Mouse (Mus musculus): ENCODE results near the gene Ddx5.

DNA sequence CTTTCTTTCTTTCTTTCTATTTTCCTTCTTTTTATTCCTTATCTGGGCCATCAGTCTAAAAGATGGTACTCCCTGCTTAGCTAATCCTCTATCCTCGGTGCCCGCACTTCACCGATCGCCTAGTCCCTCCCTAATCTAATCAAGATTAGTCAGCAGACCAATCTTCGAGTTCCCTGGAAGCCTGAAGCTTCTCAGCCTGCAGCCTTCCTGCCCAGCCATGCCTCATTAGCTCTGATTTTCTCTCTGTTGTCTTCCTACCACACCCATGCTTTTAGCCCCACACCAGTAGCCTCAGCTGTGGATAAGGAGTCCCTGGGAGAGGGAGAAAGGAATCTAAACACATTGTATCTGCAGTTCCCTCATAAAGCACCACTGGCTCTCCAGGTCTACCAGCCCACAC, 33.4 kb downstream of the Ddx5 start:
- no peak for TF ChIP-seq CTCF (IDR thresholded peaks at IDR 0.05; ENCODE audit: borderline replicate concordance, extremely low read depth, insufficient read depth, insufficient read length)
- TF ChIP-seq POLR2A (IDR thresholded peaks at IDR 0.05; ENCODE audit: borderline replicate concordance, extremely low read depth, insufficient read depth, insufficient read length, poor library complexity, severe bottlenecking) = no peak
